Mouse (Mus musculus): ENCODE measurements around the gene Inpp5a.

Gene Inpp5a

DNA sequence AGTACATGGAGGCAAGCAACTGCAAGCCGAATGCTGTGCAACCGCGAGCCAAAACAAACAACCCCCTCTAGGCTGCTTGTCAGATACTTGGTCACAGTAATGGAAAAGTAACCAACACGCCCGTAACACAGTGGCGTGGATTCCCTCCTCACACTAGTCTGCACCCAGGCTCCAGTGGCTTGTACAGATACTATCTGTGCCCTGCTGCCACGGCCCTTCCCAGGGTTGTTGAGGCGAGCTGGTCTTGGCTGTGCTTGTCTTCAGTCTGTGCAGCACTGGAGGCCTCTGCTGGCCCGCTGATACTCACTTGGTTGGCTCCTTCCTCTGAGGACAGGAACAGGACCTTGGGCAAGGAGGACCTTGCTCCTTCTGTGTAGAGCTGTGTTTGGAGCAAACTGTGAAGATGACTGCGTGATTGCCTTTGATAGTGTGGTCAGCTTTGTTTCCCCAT, 52.9 kb downstream of the Inpp5a start:
- DNase-seq (ENCODE audit: low spot score), result no peak

DNA sequence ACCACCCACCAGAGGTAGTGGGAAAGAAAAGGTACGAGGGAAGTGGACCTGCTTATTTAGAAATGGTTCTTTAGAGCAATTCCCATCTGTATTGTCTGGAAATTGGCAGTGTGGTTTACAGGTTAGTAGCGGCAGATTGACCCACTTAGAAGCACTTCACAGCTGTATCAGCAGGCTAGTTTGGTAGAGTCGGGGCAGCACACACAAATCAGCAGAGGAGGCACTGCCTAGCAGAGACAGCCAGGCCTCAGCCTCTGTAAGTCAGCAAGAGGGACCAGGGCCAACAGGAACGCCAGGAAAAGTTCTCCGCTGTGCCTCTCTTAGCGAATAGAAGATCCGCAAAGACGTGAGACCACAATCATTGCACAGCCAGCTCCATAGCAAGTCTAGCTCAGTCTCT, 56.7 kb downstream of the Inpp5a start:
- no peak for DNase-seq (ENCODE audit: low spot score)

DNA sequence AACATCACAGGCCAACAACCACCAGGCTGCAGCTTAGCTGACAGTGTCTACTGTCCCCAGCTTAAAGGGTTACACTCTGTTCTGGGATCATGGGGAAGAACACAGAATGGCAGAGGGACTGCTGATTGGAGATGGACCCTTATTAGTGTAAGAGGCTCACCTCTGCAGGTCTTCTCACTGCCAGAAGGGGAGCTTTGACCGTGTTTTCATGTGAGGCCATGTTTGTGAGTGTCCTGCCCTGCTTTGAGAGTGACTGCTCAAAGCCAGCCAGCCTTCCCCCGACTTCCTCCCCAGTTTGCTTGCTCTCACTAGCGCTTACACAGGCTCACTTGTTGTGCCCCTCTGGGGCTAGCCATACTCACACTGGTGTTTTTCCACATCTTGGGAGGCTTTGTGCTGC, 58.5 kb downstream of the Inpp5a start:
- no peak for DNase-seq (ENCODE audit: low spot score)

DNA sequence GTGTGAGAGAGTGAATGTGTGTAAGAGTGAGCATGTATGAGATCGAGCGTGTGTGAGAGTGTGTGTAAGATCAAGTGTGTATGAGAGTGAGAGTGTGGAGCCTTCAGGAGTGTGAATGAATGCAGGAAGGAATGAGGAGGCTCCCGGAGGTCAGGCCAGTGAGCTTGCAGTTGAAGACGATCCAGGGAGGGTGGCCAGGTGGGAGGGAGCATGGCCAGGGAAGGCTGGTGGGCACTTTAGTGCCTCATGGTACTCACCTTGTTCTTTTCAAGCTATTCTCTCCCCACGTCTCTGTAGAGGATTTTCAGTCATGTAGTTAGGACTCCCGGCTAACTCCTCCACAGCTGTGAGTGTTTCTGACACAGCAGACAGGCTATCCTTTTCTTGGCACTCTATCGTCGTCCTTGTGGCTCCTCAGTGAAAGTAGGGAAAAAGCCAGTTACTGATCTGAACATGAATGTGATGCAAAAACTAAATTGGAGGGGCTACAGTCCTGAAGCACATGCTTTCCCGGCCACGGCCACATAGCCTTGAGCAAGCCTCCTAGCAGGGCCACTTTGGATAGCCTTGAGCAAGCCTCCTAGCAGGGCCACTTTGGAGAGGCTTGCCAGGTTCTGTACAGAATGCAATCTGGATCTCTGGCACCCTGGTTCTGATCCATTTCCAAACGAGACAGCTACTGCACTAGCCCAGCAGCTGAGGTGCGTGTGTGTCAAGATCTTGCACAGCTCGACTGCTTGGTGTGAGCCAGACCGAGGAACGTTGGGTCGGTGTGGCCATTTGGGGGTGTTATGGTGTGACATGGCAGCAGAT, 61.5 kb downstream of the Inpp5a start:
- DNase-seq (ENCODE audit: low spot score), result no peak

DNA sequence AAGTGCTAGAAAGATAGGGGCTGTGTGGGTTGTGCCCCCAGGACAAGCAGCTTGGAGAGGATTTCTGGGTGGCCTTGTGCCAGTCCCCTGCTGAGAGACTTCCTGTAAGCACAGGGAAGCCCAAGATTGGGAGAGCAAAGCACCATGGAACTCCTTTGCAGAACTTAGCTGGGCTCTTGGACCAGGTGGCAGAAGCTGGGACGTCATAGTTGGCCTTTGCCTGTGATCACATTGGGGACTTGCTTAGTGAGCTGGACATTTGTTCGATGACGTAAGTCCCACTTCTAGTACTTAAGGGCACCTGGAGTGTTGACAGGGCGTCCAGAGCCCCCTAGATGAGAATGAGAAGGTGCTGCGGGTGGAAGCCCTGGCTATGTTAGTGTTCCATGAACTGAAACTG, 62.8 kb downstream of the Inpp5a start:
- no peak for DNase-seq (ENCODE audit: low spot score)

DNA sequence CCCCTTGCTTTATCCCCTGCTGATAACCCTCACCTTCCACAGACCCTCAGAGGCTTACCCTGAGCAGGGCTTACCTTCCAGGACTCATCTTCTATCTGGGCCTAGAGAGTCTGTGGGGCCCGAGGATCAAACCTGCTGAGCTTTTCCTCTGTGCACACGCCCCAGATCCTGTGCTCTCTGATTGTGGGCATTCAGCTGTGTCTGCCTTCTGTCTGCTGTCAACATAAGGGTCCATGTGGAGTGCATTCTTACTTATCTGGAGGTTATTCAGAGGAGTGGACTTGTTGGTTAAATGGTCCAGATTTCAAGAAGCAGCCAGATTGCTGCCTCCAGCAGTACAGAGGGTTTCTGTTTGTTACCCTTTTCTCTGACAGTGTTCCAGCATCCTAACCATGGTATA, 63.3 kb downstream of the Inpp5a start:
- DNase-seq (ENCODE audit: low spot score), result no peak

DNA sequence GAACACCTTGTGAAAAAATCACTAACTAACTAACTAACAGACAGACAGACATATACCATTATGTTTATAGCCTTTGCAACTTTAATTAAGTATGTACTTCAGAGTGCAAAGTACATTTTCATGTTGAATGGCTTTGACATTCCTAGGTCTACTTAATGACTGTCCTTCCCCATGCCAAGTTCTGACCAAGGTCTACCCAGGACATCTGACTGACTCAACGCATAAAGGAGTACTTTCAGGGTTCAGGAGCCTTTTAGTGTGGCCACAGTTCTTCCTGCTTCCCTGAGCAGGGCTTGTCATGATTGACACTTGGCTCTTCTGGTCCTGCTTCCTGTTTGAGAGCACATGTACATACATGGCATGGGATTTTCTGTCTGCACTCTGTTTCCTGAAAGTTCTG, 64.3 kb downstream of the Inpp5a start:
- no peak for DNase-seq (ENCODE audit: low spot score)

DNA sequence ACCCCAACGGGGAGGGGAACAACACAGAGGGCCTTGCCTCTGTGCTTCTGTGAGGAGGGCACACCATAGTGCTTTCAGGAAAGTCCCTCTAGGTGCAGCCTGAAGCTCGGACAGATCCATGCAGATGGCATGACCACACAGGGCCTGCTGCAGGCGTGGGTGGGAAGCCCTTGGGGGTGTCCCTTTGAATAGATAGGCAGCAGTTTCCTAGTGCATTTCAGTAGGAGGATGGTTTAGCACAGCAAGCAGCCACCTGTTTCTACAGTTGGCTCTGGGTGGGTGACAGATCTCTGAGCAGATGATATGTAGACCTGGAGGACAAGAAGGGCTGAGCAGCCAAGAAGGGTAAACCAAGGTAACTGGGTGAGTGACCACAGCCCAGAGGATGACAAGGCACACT, 65.4 kb downstream of the Inpp5a start:
- no peak for DNase-seq (ENCODE audit: low spot score)

DNA sequence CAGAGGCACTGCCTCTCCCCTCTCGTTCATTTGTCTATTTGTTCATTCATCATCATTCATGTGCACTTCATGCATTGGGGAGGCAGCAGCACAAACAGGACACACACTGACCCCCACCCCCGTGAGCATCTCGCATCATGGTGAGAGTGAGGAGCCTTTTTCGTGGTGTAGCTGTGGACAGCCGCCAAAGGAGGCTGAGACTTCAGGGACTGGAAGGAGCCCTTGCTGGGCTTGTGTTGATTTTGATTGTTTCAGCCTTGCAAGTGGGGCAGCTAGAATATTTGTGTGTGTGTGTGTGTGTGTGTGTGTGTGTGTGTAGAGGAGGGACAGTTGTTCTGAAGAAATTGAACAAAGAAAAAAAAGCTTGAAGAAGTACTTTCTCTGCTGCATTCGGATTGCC, 67.8 kb downstream of the Inpp5a start:
- DNase-seq (ENCODE audit: low spot score), result no peak

DNA sequence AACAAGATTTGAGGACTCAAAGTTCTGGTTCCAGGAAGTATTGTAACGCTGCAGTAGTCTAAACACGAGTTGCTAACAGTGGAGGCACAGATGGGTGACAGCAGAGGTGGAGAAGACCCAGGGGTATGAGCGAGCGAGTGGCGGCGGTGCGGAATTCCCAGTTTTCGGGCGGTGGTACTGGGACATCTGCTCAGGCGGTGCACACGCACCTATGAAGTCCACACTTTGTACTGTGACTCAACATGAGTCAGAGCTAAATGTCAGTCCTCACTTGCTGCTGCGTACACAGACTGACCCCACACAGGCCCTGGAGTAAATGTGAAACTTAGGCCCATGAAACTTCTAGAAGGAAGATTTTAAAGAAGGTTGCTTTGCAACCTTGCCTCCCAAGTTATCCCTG, 72.4 kb downstream of the Inpp5a start:
- no peak for DNase-seq (ENCODE audit: low spot score)

DNA sequence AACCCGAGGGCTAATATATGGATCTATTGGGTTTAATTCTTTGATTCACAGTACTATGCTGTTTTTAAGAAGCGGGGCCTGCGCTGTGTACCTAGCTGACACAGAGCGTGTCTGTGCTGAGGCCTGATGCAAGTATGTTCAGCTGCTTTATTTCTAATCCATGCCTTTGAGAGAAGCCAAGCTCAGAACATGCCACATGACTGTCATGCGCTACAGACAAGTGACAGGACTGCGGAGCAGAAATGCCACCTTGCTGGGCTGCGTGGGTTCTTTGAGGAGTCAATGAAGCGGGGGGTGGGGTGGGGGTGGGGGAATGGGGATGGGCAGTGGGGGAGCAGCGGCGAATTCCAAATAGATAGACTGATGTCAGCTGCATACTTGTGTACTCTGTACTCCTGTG, 73.2 kb downstream of the Inpp5a start:
- DNase-seq (ENCODE audit: low spot score), result no peak

DNA sequence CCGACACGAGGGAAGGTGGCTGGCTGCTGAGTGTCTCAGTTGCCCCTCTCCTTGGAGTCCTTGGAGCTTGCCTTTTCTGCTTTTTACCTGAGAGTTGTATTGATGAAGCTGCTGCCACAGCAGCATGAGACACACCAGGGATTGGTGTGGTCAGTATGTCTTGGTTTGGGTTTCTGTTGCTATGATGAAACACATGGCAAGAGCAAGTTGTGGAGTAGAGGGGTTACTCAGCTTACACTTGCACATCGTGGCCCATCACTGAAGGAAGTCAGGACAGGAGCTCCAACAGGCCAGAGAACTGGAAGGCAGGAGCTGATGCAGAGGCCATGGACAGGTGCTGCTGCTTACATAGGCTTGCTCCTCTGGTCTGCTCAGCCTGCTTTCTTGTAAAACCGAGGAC, 76.6 kb downstream of the Inpp5a start:
- no peak for DNase-seq (ENCODE audit: low spot score)

DNA sequence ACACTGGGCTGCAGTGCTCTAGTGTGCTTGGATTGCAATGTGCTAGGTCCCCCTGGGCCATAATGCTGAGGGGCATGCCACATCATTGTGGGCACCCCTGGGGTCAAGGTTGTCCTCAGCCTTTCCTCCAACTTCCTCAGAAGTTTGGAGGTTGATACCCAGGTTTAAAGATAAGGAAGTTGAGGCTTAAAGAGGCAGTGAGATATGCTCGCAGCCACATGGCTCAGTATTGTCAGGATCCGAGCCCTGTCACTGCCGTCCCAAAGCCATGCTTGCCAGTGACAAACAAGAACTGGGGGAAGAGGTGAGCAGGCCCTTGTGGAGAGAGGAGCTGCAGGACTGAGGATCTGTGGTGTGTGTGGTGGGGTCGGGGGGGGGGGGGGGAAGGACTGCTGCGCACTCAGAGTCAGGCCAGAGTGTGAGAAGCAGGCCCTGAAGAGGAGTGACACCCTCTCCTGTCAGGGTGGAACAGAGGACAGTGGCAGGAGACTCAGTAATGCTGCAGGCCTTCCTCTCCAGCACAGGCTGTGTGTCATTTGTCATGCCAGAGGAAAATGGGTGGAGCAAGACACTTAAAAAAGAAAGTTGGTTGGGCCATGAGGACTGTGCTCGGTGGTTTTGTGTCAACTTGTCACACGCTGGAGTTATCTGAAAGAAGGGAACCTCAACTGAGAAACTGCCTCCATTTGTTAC, 77.7 kb downstream of the Inpp5a start:
- no peak for DNase-seq (ENCODE audit: low spot score)

DNA sequence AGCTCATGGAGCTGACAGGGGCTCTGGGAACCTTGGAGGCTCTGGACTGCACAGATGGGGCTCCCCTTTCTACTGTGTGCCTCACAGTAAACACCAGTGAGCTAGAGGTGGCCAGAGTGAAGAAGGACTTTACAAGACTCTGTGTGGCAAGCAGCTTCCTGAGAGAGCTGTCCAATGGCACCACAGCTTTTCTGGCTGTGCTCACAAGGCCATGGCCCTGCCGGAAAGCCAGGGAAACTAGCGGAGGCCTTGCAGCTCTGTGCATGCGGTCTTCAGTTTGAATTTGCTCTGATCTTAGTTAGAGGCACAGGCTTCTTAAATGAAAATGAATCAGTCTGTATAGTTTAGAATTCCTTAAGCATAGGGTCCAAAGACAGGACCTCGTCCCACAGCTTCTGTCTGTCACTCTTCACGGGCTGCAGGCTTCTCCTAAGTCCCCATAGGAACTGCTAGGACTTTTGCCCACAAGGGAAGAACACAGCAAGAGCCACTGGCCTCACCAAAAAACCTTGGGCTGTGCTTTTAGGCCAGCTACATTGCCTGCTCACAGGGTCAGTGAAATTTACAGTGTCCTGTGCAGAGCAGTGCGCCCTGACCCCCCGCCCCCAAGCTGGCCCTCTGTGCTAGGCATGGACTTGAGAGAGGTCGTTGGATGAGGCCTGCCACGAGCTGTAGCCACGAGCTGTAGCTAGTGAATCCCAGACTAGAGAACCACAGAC, 78.4 kb downstream of the Inpp5a start:
- no peak for DNase-seq (ENCODE audit: low spot score)

DNA sequence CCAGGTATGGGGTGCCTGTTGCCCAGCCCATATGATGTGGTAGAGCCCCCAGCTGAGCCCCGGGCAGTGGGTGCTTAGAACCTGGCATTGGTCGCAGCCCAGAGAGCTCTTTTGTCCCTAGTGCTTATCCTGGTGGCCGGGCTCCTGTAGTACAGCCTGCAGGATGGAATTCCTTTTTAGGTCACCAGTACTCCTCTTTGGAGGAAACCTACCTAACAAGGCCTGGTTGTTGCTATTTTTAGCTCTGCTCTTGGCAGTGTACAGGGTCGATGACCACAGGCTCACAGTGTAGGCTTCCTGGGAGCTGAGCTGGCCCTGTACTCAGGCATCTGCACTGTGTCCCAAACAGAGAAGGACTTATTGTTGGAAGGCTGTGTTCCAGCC, 79.0 kb downstream of the Inpp5a start:
- DNase-seq (ENCODE audit: low spot score), result no peak

DNA sequence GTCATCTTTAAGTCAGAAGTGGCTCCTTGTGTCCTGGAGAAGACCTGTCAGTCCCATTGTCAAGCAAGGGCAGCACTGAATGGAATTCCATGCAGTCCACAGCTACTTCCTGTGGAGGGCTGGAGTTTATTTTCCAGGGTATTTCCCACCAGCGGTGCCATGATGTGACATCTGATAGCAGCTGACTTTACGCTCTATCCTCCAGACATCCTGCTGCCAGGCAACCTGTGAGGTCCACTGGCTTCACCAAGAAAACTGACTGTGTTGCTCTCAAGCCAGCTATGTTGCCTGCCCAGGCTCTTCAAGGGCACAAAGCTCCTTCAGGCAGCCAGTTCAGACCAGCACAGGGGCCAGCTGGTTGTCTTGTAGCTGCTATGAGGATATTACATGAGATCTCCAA, 79.5 kb downstream of the Inpp5a start:
- no peak for DNase-seq (ENCODE audit: low spot score)

DNA sequence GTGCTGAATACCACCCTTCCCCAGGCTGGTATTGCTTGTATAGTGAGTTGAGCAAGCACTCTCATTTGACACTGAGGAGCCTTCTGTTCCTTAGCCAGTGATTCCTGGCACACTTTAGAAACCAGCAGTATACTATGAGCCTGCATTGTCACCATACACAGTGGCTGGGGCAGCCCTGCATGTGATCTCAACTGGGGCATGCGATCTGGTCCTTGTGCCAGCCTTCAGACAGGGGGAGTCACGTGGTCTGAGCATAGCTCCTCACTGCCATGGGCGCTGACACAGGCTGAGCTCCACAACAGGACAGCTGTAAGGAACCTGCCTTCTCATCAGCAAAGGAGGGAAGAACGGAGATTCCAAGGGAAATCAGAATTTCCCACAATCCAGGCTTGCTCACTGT, 80.5 kb downstream of the Inpp5a start:
- no peak for DNase-seq (ENCODE audit: low spot score)

DNA sequence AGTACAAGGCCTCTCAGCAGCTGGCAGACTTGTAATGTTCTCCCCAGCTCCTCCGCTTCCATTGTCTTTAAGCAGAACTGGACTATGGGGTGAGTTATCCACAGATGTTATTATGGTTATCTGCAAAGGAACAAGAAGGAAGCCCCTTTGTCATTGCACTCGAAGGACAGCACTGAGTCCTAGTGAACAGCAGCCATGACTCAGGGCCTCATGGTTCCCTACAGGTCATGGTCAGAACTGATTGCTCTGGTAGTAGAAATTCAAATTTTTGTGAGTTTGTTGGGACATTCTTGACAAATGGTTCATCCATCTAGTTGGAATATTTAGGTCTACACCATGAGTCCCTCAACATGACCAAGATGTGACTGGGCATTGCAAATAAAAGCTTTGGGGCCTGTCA, 81.6 kb downstream of the Inpp5a start:
- no peak for DNase-seq (ENCODE audit: low spot score)

DNA sequence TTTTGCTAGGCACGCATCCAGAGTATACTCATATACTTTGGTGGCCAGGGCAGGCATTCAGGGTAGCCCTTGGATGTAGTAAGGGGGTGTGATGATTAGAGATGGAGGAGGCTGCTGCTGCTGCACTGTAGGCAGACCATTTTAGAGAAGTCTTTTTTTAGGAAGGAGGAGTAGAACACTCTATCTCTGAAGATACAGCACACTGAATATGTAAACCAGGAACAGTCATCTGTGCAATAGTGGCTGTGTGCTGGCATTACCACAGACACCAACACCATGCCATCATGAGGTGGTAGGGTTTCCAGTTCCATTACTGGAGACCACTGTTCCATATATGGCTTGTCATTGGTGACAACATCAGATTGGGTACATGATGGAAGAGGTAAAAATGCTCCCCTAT, 83.1 kb downstream of the Inpp5a start:
- DNase-seq (ENCODE audit: low spot score), result no peak

DNA sequence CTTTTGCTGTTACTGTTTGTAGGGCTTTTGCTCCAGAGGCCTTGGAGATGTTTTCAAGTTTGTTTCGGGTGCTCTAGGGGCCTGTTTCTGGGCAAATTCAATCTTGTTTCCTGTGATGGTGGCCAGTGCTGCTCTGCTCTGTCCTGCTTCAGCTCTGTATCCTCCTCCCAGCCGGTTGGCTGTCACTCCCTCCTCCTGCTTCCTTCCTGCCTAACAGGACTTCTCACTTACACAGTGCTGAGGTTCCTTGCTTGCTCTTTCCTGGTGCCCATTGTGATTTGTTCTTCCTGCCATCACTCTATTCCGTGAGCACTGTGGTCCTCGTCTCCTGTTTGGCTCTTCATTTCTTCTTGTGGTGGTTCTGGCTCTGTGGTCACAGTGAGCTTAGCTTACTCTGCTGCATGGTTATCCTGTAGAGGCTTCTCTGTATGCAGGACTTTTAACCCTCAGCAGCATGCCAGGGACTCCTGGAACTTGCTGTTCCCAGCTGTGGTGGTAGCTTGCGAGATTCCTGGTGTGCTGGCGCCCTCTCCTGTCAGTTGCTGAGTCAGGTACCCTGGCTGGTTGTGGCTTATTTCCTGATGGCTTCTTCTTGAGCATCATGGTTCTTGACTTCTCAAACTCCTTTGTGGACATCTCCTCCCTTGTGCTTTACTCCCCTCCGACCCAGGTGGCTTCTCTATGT, 84.1 kb downstream of the Inpp5a start:
- DNase-seq (ENCODE audit: low spot score), result peak; percentile 53

DNA sequence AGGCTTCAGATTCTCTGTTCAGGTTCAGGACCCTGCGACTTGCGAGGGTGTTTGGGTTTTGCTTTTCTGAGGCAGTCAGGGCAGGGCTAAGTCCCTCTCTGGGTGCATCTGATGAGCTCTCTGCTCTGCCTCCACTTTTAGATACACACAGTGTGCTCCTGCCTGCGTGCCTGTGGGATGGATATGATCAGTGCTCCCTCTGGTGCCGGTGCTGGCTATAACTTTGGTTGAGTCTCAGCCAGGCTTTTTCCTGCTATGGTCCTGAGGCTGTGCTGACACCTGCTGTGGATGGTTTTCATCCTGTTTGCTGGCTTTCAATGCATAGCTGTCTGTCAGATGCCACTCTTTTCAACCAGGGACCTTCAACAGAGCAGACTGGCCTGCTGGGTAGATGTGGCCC, 87.0 kb downstream of the Inpp5a start:
- DNase-seq (ENCODE audit: low spot score), result no peak

DNA sequence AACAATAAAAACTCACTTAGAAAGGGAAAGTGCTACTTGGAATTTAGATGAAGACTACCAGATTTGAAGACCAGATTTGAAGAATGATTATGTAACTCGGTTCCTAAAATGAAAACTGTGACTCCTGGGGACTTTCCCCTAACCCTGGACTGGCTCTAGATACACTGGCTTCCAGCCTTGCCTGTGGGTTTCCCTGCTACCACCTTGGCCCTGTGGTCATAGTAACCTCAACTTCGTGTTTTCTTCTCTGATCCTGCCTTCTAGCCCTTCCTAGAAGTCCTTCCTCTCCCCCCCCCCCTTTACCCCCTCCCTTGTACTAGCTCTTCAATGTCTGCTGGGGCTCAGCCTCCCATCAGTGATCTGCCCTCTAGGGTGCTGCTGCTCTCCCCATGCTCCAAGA, 87.8 kb downstream of the Inpp5a start:
- no peak for DNase-seq (ENCODE audit: low spot score)

DNA sequence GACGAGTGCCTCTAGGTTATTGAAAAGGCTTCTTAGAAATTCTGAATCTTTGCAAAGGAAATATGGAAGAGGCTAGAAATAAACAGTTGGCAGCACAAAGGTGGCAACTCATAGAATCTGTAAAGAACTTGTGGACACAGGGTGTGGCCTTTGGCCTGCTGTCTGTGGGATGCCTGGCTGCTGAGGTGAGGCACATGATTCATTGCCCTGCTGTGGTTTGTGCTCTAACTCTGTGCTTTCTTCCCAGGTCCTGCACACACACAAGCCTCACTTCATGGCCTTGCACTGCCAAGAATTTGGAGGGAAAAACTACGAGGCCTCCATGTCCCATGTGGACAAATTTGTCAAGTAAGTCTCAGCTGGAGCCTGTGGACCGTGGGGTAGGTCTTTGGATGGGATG, 88.8 kb downstream of the Inpp5a start:
- DNase-seq (ENCODE audit: low spot score), result no peak

Measured in T-cell, adult 2 months (primary cell).